In the genomic region with DNA sequence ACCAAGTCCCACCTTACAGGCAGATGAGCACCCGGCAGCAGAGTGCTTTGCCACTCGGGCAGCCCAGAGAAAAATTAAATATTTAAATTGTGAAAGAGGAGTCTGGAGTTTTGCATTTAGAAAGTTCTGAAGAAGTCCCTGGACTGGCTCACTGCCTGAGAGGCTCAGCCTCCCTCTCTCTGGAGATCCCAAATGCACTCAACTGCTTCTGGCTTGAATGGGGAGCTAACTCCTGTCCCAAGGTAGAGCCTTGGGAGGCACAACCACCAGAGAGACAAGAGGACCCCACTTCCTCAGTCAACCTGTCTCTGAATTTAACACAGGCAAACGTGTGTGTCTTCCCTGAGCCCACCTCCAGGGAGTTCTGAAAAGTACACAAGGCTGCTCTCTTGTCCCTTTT, we compare ENCODE assay signal across 8 mouse cellular contexts. TPM values are rescaled to one million over a fixed set of nuclear protein-coding genes. Genes with fewer than 3 reads are reported as not detected.
DNase-seq lines count a peak whose midpoint lies in the region; ATAC-seq and TF ChIP-seq lines count a peak whose summit lies in the region.

No protein-coding gene starts in this region.

- no peaks in the 10 kb centered on the region for H3K27me3 ChIP-seq in heart, embryonic 10.5 days (ENCODE audit: insufficient read depth, poor library complexity, severe bottlenecking)
- H3K27me3 ChIP-seq in embryonic facial prominence, embryonic 13.5 days = no peaks in the 10 kb centered on the region
- no peaks in the 10 kb centered on the region for H3K27me3 ChIP-seq in hindbrain, embryonic 14.5 days (ENCODE audit: control insufficient read depth, insufficient read depth, low read length)
- no peaks in the 10 kb centered on the region for H3K27me3 ChIP-seq in midbrain, embryonic 15.5 days (replicated peaks)
- H3K27me3 ChIP-seq in cerebellum, adult 2 months (ENCODE audit: control insufficient read depth, insufficient read depth, low read length) = no peaks in the 10 kb centered on the region; the same call in 1 of the 2 replicates

- peak overlapping the region; percentile 76 for H3K9ac ChIP-seq in embryonic facial prominence, embryonic 13.5 days
- H3K9ac ChIP-seq in hindbrain, embryonic 14.5 days = peak overlapping the region; percentile 59
- peak overlapping the region; percentile 53; the same call in 1 of the 2 replicates for H3K9ac ChIP-seq in midbrain, embryonic 15.5 days

- H3K4me3 ChIP-seq in heart, embryonic 10.5 days = peak overlapping the region; percentile 60
- H3K4me3 ChIP-seq in embryonic facial prominence, embryonic 13.5 days = peak overlapping the region; percentile 55
- peak overlapping the region; percentile 42 for H3K4me3 ChIP-seq in hindbrain, embryonic 14.5 days (replicated peaks; ENCODE audit: low read length)
- H3K4me3 ChIP-seq in midbrain, embryonic 15.5 days = peak overlapping the region; percentile 52
- H3K4me3 ChIP-seq in cerebellum, adult 2 months (replicated peaks; ENCODE audit: insufficient read depth, low read depth, low read length) = no peak overlapping the region

- peak overlapping the region; percentile 67 for H3K4me2 ChIP-seq in embryonic facial prominence, embryonic 13.5 days
- peak overlapping the region; percentile 72 for H3K4me2 ChIP-seq in hindbrain, embryonic 14.5 days (replicated peaks)
- H3K4me2 ChIP-seq in midbrain, embryonic 15.5 days = peak overlapping the region; percentile 54

- H3K36me3 ChIP-seq in heart, embryonic 10.5 days = no peaks in the 10 kb centered on the region
- no peaks in the 10 kb centered on the region for H3K36me3 ChIP-seq in embryonic facial prominence, embryonic 13.5 days
- H3K36me3 ChIP-seq in hindbrain, embryonic 14.5 days (replicated peaks; ENCODE audit: control insufficient read depth, insufficient read depth) = no peaks in the 10 kb centered on the region
- no peaks in the 10 kb centered on the region for H3K36me3 ChIP-seq in midbrain, embryonic 15.5 days (replicated peaks)

- TF ChIP-seq CTCF in cerebellum, adult 2 months (IDR thresholded peaks at IDR 0.05; ENCODE audit: borderline replicate concordance, insufficient read depth, low read depth, low read length) = no peak

- peak overlapping the region; percentile 32; the same call in 1 of the 2 replicates for H3K27ac ChIP-seq in heart, embryonic 10.5 days
- H3K27ac ChIP-seq in embryonic facial prominence, embryonic 13.5 days = 0 out of 2 replicates have a peak overlapping the region, but pooled peaks have one; percentile 55
- H3K27ac ChIP-seq in hindbrain, embryonic 14.5 days = no peak overlapping the region
- 0 out of 2 replicates have a peak overlapping the region, but pooled peaks have one; percentile 17 for H3K27ac ChIP-seq in midbrain, embryonic 15.5 days
- no peak overlapping the region for H3K27ac ChIP-seq in cerebellum, adult 2 months (ENCODE audit: insufficient read depth, low read length)

- no peak for DNase-seq in heart, embryonic 10.5 days (ENCODE audit: low spot score)
- no peak for DNase-seq in heart, adult 9 months (ENCODE audit: low spot score in 2 of 2)
- no peak for DNase-seq in hindbrain, embryonic 14.5 days (ENCODE audit: low spot score)
- no peak for DNase-seq in cerebellum, adult 18-20 months
- DNase-seq in spleen, postnatal 36 days (ENCODE audit: low spot score in 2 of 2) = no peak
- DNase-seq in cerebellum, adult 2 months = no peak

- 5% methylated on average over 3 of the region's 3 CpGs for WGBS in heart, embryonic 10.5 days
- 7% methylated on average over 3 of the region's 3 CpGs for WGBS in embryonic facial prominence, embryonic 13.5 days
- WGBS in hindbrain, embryonic 14.5 days = 4% methylated on average over 3 of the region's 3 CpGs
- 4% methylated on average over 3 of the region's 3 CpGs for WGBS in midbrain, embryonic 15.5 days
- 23% methylated on average over 3 of the region's 3 CpGs for WGBS in cerebellum, adult 2 months

- no peaks in the 10 kb centered on the region for H3K9me3 ChIP-seq in heart, embryonic 10.5 days
- H3K9me3 ChIP-seq in embryonic facial prominence, embryonic 13.5 days = no peaks in the 10 kb centered on the region
- no peaks in the 10 kb centered on the region for H3K9me3 ChIP-seq in hindbrain, embryonic 14.5 days (ENCODE audit: control insufficient read depth, low read length)
- H3K9me3 ChIP-seq in midbrain, embryonic 15.5 days = no peaks in the 10 kb centered on the region

- H3K4me1 ChIP-seq in heart, embryonic 10.5 days = peaks cover 10% of the 10 kb centered on the region; the same call in 1 of the 2 replicates
- peaks cover 41% of the 10 kb centered on the region for H3K4me1 ChIP-seq in embryonic facial prominence, embryonic 13.5 days
- H3K4me1 ChIP-seq in hindbrain, embryonic 14.5 days (replicated peaks; ENCODE audit: control insufficient read depth, insufficient read depth, low read length) = peaks cover 15% of the 10 kb centered on the region
- peaks cover 27% of the 10 kb centered on the region for H3K4me1 ChIP-seq in midbrain, embryonic 15.5 days
- H3K4me1 ChIP-seq in cerebellum, adult 2 months (ENCODE audit: control insufficient read depth, insufficient read depth, low read length) = no peaks in the 10 kb centered on the region

- ATAC-seq in embryonic facial prominence, embryonic 13.5 days (ENCODE audit: insufficient number of reproducible peaks, insufficient read depth, low FRiP score, low TSS enrichment, low read depth) = no peak
- ATAC-seq in hindbrain, embryonic 14.5 days (ENCODE audit: low FRiP score) = no peak
- no peak for ATAC-seq in midbrain, embryonic 15.5 days (replicated peaks)

- no peak for TF ChIP-seq POLR2A in cerebellum, adult 2 months (IDR thresholded peaks at IDR 0.05; ENCODE audit: borderline replicate concordance, insufficient read depth, low read length)

RNA-seq across cellular contexts. Expression of a gene that starts 1.0 kb away (rescaled TPM):
- 9.3 and 14.9 TPM in 2 replicates for polyA plus RNA-seq in heart, embryonic 10.5 days (2016; fragmentation: Nextera tagmentation; extraction: Ambion mirVana)
- 53.5 and 61.3 TPM in 2 replicates for polyA plus RNA-seq in embryonic facial prominence, embryonic 13.5 days (2015; fragmentation: Nextera tagmentation; extraction: Ambion mirVana)
- 40.5 and 44.1 TPM in 2 replicates for polyA plus RNA-seq in hindbrain, embryonic 14.5 days (2014; fragmentation: Nextera tagmentation; extraction: Ambion mirVana)
- 81.0 and 86.2 TPM in 2 replicates for polyA plus RNA-seq in midbrain, embryonic 15.5 days (2015; fragmentation: Nextera tagmentation; extraction: Ambion mirVana)
- polyA plus RNA-seq in cerebellum, adult 2 months (2012; rRNA removed) = 8.4 and 12.6 TPM in 2 replicates

Comparison
In these comparisons a context has a peak if more than half of its experiments do, and no peak if none do; other contexts are left out.
1. H3K27ac ChIP-seq: peak in heart, embryonic 10.5 days (single experiment), embryonic facial prominence, embryonic 13.5 days (single experiment) and midbrain, embryonic 15.5 days (single experiment); none in hindbrain, embryonic 14.5 days (single experiment) and cerebellum, adult 2 months (single experiment).
2. Peak in every context shown above with its lines, with median percentiles within 50 percentile points of each other: H3K4me2 ChIP-seq and H3K9ac ChIP-seq.